Mouse (Mus musculus) CH12F3 (cell line): Measurements from ENCODE around the gene Tph1.

Experiments
- in situ Hi-C: fragments of 300-500 bp; cut with MboI; formaldehyde crosslinking; loops from 2 replicates; pipeline ENCODE4 v1.14.3; 2020; ENCODE audit warnings: low sequenced_read_pairs

The Tph1 gene

DNA sequence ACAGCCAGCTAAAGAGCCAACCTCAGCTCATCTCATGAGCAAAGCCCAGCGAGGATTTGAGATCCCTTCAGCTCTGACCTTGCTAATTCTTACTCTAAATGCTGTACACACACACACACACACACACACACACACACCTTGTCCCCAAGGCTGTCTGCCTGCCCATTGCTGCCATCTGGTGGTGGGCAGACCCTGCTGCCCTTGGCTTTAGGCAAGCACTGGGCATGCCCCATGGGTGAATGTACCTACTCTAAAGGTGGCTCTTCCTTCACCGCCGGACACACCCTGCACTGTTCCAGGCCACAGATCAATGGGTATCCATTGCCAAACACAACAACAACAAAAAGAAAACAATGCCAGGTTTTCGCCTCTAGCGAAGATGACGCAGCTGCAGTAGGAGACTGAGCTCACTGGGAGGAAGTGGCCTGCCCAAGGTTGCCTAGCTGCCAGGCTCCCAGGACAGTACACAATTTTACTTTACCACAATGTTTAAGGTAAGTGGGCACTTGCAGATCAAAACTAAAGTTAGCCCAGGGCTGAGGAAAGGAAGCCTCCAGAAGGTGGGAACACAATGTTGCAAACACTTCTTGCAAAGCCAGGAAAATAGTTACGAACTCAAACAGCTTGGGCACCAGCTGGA, 65.8 kb downstream of the Tph1 start:
- in situ Hi-C loops = loop anchor here (10.0 kb wide), 1 partner anchor 212 kb away; the partner anchor contains the start of gene Kcnc1

DNA sequence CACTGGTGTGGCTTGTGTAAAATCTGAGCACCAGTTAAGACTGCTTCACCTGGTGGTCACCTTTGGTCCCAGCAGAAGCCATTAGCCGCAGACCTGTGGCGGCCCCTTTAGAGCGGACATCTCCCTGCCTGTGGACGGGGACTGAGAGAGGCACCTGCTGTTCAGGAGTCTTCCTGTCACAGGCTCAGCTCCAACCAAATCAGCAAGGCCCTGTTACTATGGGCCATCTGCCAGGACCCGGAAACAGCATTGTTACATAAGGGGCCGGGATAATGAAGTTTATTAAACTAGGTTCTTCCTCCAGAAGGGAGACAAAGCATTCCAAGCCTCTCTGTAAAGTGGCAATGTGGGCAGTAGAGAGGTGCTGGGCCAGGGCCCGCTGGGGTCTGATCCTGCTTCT, 69.3 kb downstream of the Tph1 start:
- in situ Hi-C loops = loop anchor here (10.0 kb wide), 1 partner anchor 208 kb away; the partner anchor contains the start of gene Kcnc1

DNA sequence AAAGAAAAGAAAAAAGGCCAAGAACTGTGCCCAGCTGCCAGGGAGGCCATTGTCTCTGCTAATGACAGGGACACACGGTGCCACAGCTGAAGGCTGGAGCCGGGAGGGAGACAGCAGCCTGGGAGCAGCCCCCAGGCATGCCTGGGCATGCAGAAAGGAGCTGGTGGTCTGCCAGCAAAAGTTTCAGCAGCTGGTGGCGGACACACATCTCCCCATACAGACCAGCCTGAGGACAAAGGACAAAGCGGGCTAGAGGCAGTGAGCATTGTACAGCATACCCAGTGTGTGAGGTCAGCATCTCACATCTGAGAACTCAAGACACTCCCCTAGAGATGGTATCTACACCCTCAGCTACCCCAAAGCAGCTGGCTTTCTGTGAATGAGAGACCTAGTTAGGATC, 70.3 kb downstream of the Tph1 start:
- in situ Hi-C loops = loop anchor here (10.0 kb wide), 1 partner anchor 207 kb away; the partner anchor contains the start of gene Kcnc1

DNA sequence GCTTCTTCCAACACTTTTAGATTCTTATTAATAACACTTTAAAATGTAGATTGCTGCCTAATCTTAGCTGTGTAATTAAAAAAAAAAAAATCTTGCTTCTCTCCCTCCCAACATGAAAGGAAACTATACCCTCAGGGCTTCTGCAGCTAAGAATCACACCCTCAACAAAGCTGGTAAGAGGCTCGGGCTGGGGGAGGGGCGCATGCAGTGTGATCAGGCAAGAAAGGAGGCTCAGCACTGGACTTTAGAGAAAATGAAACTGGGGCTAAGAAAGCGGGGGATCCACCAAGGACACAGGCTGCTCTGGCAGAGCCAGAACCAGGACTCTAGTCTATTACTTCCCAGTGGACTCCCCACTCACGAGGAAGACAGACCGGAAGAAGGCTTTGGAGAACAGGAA, 71.2 kb downstream of the Tph1 start:
- in situ Hi-C loops = loop anchor here (10.0 kb wide), 1 partner anchor 206 kb away; the partner anchor contains the start of gene Kcnc1

DNA sequence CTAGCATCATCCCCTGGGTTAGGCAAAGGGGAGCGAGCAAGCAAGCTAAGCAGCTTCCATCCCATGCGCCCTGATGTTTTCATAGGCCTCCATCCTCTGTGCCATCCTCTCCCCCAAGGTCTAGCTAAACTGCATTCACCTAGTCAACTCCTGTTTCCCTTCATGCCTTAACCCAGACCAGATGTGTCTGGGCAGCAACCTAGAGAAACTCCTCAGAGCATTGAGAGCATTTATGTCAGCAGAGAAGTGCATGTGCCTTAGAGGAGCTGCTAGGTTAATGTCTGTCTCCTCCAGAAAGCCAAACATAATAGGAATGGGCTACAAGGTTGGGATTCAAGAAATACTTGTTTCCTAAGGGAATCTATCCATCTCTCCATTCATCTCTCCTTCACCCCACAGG, 75.3 kb downstream of the Tph1 start:
- in situ Hi-C loops = no loop called here
